Mouse (Mus musculus): Measurements from ENCODE around the gene Ehmt2.

DNA sequence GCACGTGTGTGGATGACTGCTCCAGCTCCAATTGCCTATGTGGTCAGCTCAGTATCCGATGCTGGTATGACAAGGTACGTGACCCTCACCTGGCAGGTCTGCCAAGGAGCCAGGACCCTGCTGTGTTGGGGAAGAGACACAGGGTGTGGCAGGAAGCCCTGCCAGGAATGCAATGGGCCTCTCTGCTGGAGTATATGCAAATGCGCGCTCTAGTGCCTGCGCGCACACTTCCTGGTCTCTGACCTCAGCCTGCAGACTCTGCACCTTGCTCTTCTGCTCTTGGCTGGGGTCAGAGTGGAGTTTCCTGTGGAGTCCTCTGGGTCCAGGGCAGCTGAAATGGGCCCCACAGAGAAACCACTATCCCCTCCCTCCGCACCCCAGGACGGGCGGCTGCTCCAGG lies 12.7 kb downstream of the Ehmt2 start:
- TF ChIP-seq CTCF (IDR thresholded peaks at IDR 0.05; ENCODE audit: low read depth) (no peak), EP300 (IDR thresholded peaks at IDR 0.05; ENCODE audit: low read depth) (no peak)

Measured in liver, embryonic 14.5 days (tissue).